Mouse (Mus musculus) myocyte (in vitro differentiated cells): ENCODE measurements around the gene Slc22a15. TPM values are rescaled to one million over a fixed set of nuclear protein-coding genes. Genes with fewer than 3 reads are reported as not detected.

Experiments used
- H3K27me3 ChIP-seq: one replicate; pipeline ENCODE4 v1.6.1; 2011; ENCODE audit not compliant: control insufficient read depth, insufficient read depth, insufficient read length
- H3K36me3 ChIP-seq: one replicate; pipeline ENCODE4 v1.6.1; 2011; ENCODE audit not compliant: control insufficient read depth, insufficient read depth
- H3K4me2 ChIP-seq: one replicate; pipeline ENCODE4 v1.6.1; 2011; ENCODE audit warnings: low read depth, control low read depth
- H3K4me3 ChIP-seq: one replicate; pipeline ENCODE4 v1.5.1; 2011; ENCODE audit warnings: mild to moderate bottlenecking, control low read depth, moderate library complexity
- H3K79me2 ChIP-seq: one replicate; pipeline ENCODE4 v1.6.1; 2011; ENCODE audit not compliant: control insufficient read depth, insufficient read depth
- H3ac ChIP-seq: one replicate; pipeline ENCODE4 v1.6.1; 2011; ENCODE audit not compliant: control insufficient read depth, insufficient read length
- CEBPB ChIP-seq: IDR thresholded peaks from 2 replicates; pipeline ENCODE4 v1.6.1; 2011; ENCODE audit warnings: mild to moderate bottlenecking, moderate library complexity; ENCODE audit not compliant: poor library complexity, insufficient read depth, severe bottlenecking
- E2F4 ChIP-seq: IDR thresholded peaks from one replicate; pipeline ENCODE4 v1.6.1; 2011; ENCODE audit warnings: mild to moderate bottlenecking, control low read depth, moderate library complexity; ENCODE audit not compliant: insufficient read depth
- MAX ChIP-seq: IDR thresholded peaks from one replicate; pipeline ENCODE4 v1.6.1; 2011; ENCODE audit warnings: low read depth, mild to moderate bottlenecking, control low read depth
- MYOD1 ChIP-seq, 3 experiments: IDR thresholded peaks; one replicate each; pipeline ENCODE4 v1.6.1; 2011; ENCODE audit warnings: control low read depth in 2 of 3, low read depth in 2 of 3, mild to moderate bottlenecking in 2 of 3, moderate library complexity in 1 of 3; ENCODE audit not compliant: insufficient read length in 2 of 3, control insufficient read depth in 1 of 3
- MYOG ChIP-seq, 3 experiments: IDR thresholded peaks; one replicate each; pipeline ENCODE4 v1.6.1; 2011; ENCODE audit warnings: control low read depth in 2 of 3, low read depth in 2 of 3, mild to moderate bottlenecking in 2 of 3; ENCODE audit not compliant: insufficient read length in 2 of 3, control insufficient read depth in 1 of 3, insufficient read depth in 1 of 3
- POLR2A ChIP-seq: IDR thresholded peaks from one replicate; pipeline ENCODE4 v1.6.1; 2011; ENCODE audit warnings: low read depth, mild to moderate bottlenecking, control low read depth, moderate library complexity; ENCODE audit not compliant: insufficient read length
- POLR2AphosphoS2 ChIP-seq: IDR thresholded peaks from one replicate; pipeline ENCODE4 v1.6.1; 2011; ENCODE audit warnings: low read depth, control low read depth; ENCODE audit not compliant: insufficient read length
- REST ChIP-seq: IDR thresholded peaks from one replicate; pipeline ENCODE4 v1.6.1; 2011; ENCODE audit warnings: mild to moderate bottlenecking, control low read depth, moderate library complexity; ENCODE audit not compliant: insufficient read depth, insufficient read length
- SRF ChIP-seq: IDR thresholded peaks from one replicate; pipeline ENCODE4 v1.6.1; 2011; ENCODE audit warnings: low read depth; ENCODE audit not compliant: control insufficient read depth, insufficient read length
- TCF12 ChIP-seq: IDR thresholded peaks from one replicate; pipeline ENCODE4 v1.6.1; 2011; ENCODE audit warnings: mild to moderate bottlenecking, control low read depth; ENCODE audit not compliant: poor library complexity, insufficient read depth, severe bottlenecking
- TCF3 ChIP-seq: IDR thresholded peaks from one replicate; pipeline ENCODE4 v1.6.1; 2011; ENCODE audit warnings: low read depth, control low read depth; ENCODE audit not compliant: insufficient read length
- USF1 ChIP-seq: IDR thresholded peaks from one replicate; pipeline ENCODE4 v1.6.1; 2011; ENCODE audit warnings: low read depth, mild to moderate bottlenecking, control low read depth, moderate library complexity
- polyA plus RNA-seq: library from polyadenylated mRNA; unstranded; fragments of >200 nt; fragmentation: generic; extraction: Trizol; gene quantifications from one replicate; pipeline ENCODE4 v1.2.1, GENCODE M21; 2012; ENCODE audit warnings: missing spikeins

Slc22a15 gene
- polyA plus RNA-seq, 1 experiment = 6.2 TPM

DNA sequence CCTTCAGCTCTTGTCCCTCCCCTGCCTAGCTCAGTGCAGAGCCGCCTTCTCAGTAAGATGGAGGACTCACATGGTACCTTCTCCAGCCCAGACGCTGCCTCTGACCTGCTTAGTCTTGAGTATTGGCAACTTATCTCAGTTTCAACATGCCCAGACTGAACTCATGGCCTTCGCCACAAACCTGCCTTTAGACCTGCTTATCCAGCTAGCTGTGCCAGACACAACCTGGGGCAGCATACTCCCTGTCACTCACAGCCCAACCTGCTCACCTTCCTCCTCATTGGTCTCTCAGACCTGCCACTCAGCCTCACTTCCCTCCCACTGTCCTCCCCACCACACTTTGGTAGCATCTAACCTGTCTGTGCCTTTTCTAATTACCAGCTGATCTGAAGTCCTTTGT is 108.2 kb downstream of the Slc22a15 start:
- Histone ChIP-seq H3K36me3 (no peaks in the 10 kb centered on the region), H3ac (no peak overlapping the region), H3K79me2 (no peaks in the 10 kb centered on the region), H3K4me3 (no peak overlapping the region), H3K27me3 (peaks cover 11% of the 10 kb centered on the region), H3K4me2 (no peak overlapping the region)
- no peak for TF ChIP-seq TCF12
- TF ChIP-seq MAX = no peak
- TF ChIP-seq POLR2AphosphoS2 = no peak
- no peak for TF ChIP-seq E2F4
- TF ChIP-seq REST = no peak
- TF ChIP-seq MYOD1 (IDR thresholded peaks at IDR 0.05; ENCODE audit: control insufficient read depth in 1 of 3, insufficient read length in 2 of 3, low read depth in 2 of 3) = no peak
- TF ChIP-seq USF1 = no peak
- TF ChIP-seq MYOG (IDR thresholded peaks at IDR 0.05; ENCODE audit: control insufficient read depth in 1 of 3, insufficient read depth in 1 of 3, insufficient read length in 2 of 3, low read depth in 2 of 3) = no peak
- no peak for TF ChIP-seq TCF3
- TF ChIP-seq CEBPB = no peak
- TF ChIP-seq SRF = no peak
- no peak for TF ChIP-seq POLR2A

DNA sequence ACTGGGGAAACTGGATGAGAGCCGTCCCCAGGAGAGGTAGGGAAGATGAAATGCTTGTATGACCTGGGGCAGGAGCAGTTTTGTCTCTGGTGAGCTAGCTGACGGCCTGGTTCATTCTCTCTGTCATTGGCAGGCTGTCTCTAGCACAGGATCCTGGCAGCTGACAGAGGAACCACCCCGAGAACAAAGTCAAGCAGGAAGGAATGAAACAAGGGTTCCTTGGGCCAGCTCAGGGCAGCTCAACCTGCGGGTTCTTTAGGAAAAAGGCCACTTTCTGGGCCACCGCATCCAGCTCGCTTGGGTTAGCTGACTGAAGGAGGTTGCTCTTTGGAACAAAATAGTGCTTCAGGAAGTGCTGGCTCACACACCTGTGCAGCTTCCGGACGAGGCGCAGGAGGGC is 109.5 kb downstream of the Slc22a15 start:
- Histone ChIP-seq H3ac (no peak overlapping the region), H3K4me3 (no peak overlapping the region), H3K4me2 (no peak overlapping the region), H3K79me2 (no peaks in the 10 kb centered on the region), H3K27me3 (peaks cover 11% of the 10 kb centered on the region), H3K36me3 (no peaks in the 10 kb centered on the region)
- no peak for TF ChIP-seq MYOG (IDR thresholded peaks at IDR 0.05; ENCODE audit: control insufficient read depth in 1 of 3, insufficient read depth in 1 of 3, insufficient read length in 2 of 3, low read depth in 2 of 3)
- no peak for TF ChIP-seq MYOD1 (IDR thresholded peaks at IDR 0.05; ENCODE audit: control insufficient read depth in 1 of 3, insufficient read length in 2 of 3, low read depth in 2 of 3)
- no peak for TF ChIP-seq POLR2AphosphoS2
- no peak for TF ChIP-seq CEBPB
- no peak for TF ChIP-seq REST
- no peak for TF ChIP-seq E2F4
- no peak for TF ChIP-seq TCF12
- no peak for TF ChIP-seq TCF3
- no peak for TF ChIP-seq MAX

GRCm38 (mm10) chr3:101812341-101812962 is 111.8 kb downstream of the Slc22a15 start:
- Histone ChIP-seq H3ac (no peak overlapping the region), H3K4me3 (no peak overlapping the region), H3K79me2 (no peaks in the 10 kb centered on the region), H3K27me3 (peaks cover 11% of the 10 kb centered on the region), H3K36me3 (no peaks in the 10 kb centered on the region), H3K4me2 (no peak overlapping the region)
- TF ChIP-seq REST = no peak

- Histone ChIP-seq H3K4me3 (no peak overlapping the region), H3K4me2 (no peak overlapping the region), H3K36me3 (no peaks in the 10 kb centered on the region), H3K27me3 (peaks cover 11% of the 10 kb centered on the region), H3ac (no peak overlapping the region), H3K79me2 (no peaks in the 10 kb centered on the region)
- TF ChIP-seq TCF3 = no peak
- TF ChIP-seq POLR2A = no peak
- TF ChIP-seq POLR2AphosphoS2 = no peak
- no peak for TF ChIP-seq SRF
- no peak for TF ChIP-seq TCF12
- TF ChIP-seq MYOG (IDR thresholded peaks at IDR 0.05; ENCODE audit: control insufficient read depth in 1 of 3, insufficient read depth in 1 of 3, insufficient read length in 2 of 3, low read depth in 2 of 3) = peak in 1 of 3 experiments; percentile 28
- peak in 2 of 3 experiments; percentile 57 to 64 for TF ChIP-seq MYOD1 (IDR thresholded peaks at IDR 0.05; ENCODE audit: control insufficient read depth in 1 of 3, insufficient read length in 2 of 3, low read depth in 2 of 3)
- TF ChIP-seq E2F4 = no peak
- no peak for TF ChIP-seq MAX
Measured at GRCm38 (mm10) chr3:101811931-101812330, 112.3 kb downstream of the Slc22a15 start.

- Histone ChIP-seq H3K36me3 (no peaks in the 10 kb centered on the region), H3K4me3 (no peak overlapping the region), H3K4me2 (no peak overlapping the region), H3ac (no peak overlapping the region), H3K27me3 (no peaks in the 10 kb centered on the region), H3K79me2 (no peaks in the 10 kb centered on the region)
- TF ChIP-seq SRF (no peak), TCF12 (no peak), POLR2AphosphoS2 (no peak), POLR2A (no peak), MYOG (IDR thresholded peaks at IDR 0.05; ENCODE audit: control insufficient read depth in 1 of 3, insufficient read depth in 1 of 3, insufficient read length in 2 of 3, low read depth in 2 of 3) (no peak), CEBPB (no peak), USF1 (no peak)
Measured at GRCm38 (mm10) chr3:101807646-101808045, 116.6 kb downstream of the Slc22a15 start.
